Mouse (Mus musculus) spleen, embryonic (tissue): Measurements from ENCODE around the gene Plin2.
"Not testable (repeated sequence)": the region's sequence is repeated elsewhere in the genome, so short reads cannot be mapped to it uniquely, and the experiment has no call there.

ENCODE experiments used
- CTCF ChIA-PET: fragments of 350-600 bp; sonication (Branson Sonifier 250); formaldehyde crosslinking; loops from one replicate; lab custom pipeline; 2022; lab: Charles Lee

Gene Plin2

DNA sequence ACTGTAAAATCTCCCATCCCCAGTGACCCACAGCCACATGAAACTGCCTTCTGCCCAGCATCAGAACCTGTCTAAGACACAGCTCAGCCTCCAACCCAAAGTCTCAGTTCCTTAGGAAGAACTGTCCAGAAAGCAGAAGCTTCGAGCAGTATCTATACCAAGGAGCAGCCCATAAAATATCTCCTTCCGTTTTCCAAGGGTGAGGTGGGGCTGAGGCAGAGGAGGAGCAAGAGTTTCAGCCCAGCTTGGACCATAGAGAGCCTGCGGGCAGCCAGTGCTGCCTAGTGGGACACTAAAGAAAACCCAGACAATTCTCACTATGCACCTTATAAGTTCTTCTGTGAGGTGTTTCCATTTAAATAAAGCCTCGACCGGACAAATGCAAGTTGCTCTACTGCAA lies 37.3 kb downstream of the Plin2 start:
- CTCF ChIA-PET = not testable (repeated sequence)

DNA sequence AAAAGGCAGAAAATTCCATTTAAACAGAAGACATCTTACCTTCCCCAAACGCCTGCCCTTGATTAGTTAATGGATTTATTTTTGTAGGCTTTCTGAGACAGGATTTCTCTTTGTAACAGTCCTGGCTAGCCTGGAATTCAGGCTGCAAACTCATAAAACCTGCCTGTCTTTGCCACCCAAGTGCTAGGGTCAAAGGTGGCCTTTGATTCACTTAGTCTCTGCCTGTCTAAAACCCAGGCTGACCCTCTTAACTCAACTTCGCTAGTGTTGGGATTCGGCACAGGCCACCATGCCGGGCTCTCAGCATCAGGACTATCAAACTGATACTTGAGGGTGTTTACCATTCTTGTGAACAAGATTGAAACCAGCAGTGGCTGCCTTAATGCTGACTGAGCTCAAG lies 38.0 kb downstream of the Plin2 start:
- CTCF ChIA-PET = no interaction called here

DNA sequence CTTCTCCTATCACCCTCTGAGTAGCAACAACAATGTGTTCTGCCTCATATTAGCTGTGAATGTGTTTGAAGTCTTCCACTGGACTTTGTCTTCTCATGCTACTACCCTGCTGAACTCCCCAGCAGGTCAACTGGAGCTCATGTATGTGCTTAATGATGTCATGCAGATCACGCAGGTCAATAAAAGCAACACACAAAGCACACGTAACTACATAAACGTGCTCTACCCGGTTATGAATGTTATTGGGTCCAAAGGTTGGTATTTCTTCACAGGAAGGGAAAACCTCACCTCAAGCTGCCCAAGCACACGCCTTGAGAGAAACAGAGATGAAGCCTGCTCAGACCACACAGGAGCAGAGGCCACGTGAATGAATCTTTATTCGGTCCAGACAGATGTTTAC lies 43.4 kb downstream of the Plin2 start:
- CTCF ChIA-PET = not testable (repeated sequence)

DNA sequence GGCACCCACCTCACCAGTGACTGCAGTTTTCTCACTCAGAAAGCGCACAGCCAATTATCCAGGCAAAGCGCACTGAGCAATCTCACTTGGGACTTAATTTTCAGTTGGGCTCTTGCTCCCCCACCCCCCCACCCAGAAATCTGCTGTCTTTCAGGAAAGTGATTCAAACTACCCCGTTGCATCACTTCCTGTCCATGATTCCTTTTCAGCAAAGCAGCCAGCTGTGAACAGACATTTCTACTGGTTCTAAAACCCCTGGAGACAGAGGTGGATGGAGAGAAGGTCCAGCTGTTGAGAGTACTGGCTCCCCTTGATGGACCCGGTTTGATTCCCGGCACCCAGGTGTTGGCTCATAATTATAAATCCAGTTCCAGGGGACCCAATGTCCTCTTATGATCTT lies 44.4 kb downstream of the Plin2 start:
- CTCF ChIA-PET = no interaction called here

DNA sequence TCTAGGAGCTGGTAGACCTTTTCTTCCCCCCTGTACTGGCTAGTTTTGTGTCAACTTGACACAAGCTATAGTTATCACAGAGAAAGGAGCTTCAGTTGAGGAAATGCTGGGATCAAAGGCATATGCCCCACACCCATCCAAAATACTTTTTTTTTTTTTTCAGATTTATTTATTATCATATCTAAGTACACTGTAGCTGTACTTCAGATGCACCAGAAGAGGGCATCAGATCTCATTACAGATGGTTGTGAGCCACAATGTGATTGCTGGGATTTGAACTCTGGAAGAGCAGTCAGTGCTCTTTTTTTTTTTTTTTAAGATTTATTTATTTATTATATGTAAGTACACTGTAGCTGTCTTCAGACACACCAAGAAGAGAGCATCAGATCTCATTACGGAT lies 47.3 kb downstream of the Plin2 start:
- CTCF ChIA-PET = interaction anchor here (0.6 to 0.7 kb wide), 3 partner anchors 74 to 131 kb away, joined by 3 to 11 read pairs (median 5); no protein-coding TSS in a partner anchor

DNA sequence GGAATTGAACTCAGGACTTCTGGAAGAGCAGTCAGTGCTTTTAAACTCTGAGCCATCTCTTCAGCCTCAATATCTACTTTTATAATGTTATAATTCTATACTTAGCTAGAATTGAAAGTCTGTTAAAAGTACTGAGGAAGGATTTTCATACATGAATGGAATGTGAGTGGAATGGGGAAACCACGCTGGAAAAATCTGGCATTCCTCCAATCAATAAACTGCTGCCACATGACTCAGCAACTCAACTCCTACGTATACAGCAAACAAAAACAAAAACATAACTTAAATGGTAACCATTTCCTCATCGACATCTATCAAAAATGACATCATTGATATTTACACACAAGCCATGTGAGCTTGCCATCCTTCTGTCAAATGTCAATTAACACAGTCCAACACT lies 47.7 kb downstream of the Plin2 start:
- CTCF ChIA-PET = interaction anchor here (0.6 kb wide), 1 partner anchor 85 kb away, joined by 11 read pairs; no protein-coding TSS in a partner anchor

DNA sequence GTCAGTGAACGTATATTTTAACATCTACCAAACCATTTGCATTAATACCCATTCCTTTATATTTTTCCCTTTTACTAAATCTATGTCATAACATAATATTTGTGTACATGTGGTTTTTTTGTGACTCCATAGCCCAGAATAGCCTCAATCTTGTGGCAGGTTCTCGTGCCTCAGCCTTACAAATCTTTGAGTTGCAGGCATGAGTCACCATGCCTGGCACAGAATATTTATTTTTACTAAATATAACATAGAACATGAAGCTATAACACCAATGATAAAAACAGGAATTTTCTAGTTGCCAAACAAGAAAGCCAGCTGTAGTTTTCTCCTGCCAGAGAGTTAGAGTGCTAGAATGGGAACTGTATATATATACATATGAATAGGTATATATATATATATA lies 49.4 kb downstream of the Plin2 start:
- CTCF ChIA-PET = interaction anchor here (0.6 kb wide), 1 partner anchor 30 kb away, joined by 3 read pairs; no protein-coding TSS in a partner anchor

DNA sequence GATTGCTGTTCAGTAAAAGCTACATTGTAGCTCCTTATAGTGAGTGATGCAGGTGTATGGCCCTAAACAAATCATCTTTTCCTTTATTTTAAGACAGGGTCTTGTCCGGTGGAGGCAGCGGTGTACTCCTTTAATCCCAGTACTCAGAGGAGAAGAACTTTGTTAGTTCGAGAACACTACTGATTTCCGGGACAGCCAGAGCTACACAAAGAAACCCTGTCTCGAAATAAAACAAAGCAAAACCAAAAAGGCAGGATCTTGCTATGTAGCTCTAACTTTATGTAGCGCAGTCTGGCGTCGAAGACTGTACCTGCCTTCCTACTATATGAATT lies 57.6 kb downstream of the Plin2 start:
- CTCF ChIA-PET = interaction anchor here (1.2 kb wide), 1 partner anchor 37 kb away, joined by 3 read pairs; the partner anchor contains the start of gene Rraga

DNA sequence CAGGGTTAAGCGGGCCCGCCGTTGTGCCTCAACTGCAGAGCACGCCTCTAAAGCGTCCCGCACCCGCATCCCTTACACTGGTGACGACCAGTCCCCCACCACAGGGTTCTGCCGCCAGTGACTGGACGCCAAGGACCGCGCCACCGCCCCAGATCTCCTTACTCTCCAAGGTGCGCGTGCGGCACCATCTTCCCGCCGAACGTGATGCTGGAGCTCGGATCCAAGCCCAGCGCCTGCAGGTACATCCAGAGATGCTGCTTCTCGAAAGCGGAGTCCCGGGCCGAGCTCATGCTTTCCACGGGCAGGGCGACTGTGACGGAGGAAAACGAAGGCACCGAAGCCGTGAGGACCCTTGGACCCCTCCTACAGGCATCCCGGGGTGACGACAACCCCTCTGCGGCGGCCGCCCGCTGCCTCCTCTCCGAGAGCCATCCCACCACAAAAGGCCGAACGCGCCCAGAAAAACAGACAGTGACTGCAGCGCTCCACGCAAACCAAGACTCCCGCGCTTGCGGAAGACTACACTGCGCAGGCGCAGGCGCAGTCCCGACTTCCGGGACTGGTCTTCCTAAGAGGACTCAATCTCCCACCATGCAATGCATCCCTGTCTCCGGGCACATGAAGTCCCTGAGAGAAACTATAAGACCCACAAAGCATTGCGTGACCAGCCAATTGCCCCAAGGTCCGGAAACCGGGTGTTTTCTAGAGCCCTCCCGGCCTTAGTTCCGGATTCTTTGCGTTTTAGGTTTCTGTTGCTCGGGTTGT lies 58.2 kb downstream of the Plin2 start, which contains the start of gene Haus6:
TSS of gene Haus6 (minus strand) at position 532 of the 765 bp plus-strand sequence.
- CTCF ChIA-PET = interaction anchor here (1.2 kb wide), 1 partner anchor 36 kb away, joined by 3 read pairs; the partner anchor contains the start of gene Rraga
